Mouse (Mus musculus): ENCODE results near the gene Fam214a. TPM values are rescaled to one million over a fixed set of nuclear protein-coding genes. Genes with fewer than 3 reads are reported as not detected.

Gene Fam214a
- polyA plus RNA-seq, 1 experiment from 2014 or later: 8.9 TPM

DNA sequence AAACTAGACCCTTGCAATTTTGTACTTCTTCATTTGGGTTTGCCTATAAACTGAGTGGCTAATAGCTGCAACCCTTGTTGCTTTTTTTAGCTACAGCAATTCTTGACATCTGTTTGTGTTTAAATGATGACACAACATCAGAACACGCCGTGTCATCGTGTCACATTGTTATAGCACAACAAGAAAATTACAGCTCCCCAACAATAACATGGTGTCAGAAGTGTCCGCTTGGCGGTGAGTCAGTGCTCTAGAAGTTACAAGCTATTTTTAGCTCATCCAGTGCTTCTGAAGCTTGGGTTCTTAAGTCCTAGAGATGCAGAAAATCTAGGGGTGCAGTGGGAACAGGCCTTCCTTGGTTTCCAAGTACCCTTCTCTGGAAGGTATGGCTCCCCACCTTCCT is 578 bp upstream of the Fam214a start:
- peak overlapping the region; percentile 91; the same call in 1 of the 2 replicates for H3K27ac ChIP-seq (ENCODE audit: low read depth)
- ATAC-seq (ENCODE audit: insufficient read depth) (no peak), DNase-seq (peak; percentile 51)
- peak overlapping the region; percentile 74 for H3K9ac ChIP-seq
- H3K9me3 ChIP-seq (ENCODE audit: low read depth, low read length): no peaks in the 10 kb centered on the region
- 36% methylated on average over 5 of the region's 5 CpGs for WGBS
- TF ChIP-seq CTCF (IDR thresholded peaks at IDR 0.05; ENCODE audit: low read depth): no peak
- peak overlapping the region; percentile 90 for H3K4me3 ChIP-seq (ENCODE audit: low read depth, low read length)
- no peaks in the 10 kb centered on the region for H3K27me3 ChIP-seq (ENCODE audit: insufficient read depth, low read length)
- no peaks in the 10 kb centered on the region for H3K36me3 ChIP-seq (ENCODE audit: insufficient read depth)
- peaks cover 4% of the 10 kb centered on the region; the same call in 1 of the 2 replicates for H3K4me1 ChIP-seq (ENCODE audit: insufficient read depth)
- H3K4me2 ChIP-seq: peak overlapping the region; percentile 88

DNA sequence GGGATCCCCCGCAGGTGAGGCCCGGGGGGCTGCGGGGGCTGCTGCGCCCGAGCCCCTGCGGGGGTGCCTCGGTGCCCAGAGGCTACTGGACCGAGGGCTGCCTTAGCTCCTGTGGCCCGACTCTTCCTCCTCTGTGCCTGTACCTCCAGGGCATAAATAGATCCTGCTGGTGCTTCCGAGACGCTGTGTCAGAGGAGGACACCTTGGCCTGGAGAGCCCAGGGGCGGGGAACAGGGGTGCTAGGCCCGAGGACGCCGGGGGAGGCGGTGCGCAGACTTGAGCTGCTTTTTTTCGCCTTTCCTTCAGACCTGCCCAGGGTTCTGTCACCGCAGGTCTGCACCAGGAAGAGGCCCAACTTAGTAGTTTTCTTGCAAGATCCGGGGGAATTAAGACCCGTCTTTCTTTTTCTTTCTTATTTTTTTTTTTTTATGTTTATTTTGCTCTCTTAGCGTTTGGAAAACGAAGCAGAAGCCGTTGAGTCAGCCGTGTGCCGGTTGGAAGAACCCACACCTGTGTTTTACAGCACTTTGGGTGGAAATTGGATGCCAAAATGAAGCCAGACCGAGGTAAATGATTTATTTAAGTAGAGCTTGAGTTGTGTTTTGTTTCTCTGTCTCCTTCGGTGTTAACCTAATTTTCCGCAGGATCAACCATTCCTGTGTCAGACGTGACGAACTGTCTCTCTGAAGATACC is 728 bp downstream of the Fam214a start:
- DNase-seq: peak; percentile 75
- peak overlapping the region; percentile 90 for H3K4me3 ChIP-seq (ENCODE audit: low read depth, low read length)
- H3K4me2 ChIP-seq: peak overlapping the region; percentile 88
- peak; percentile 20; the same call in 1 of the 2 replicates for TF ChIP-seq CTCF (IDR thresholded peaks at IDR 0.05; ENCODE audit: low read depth)
- peak overlapping the region; percentile 74 for H3K9ac ChIP-seq
- H3K27ac ChIP-seq (ENCODE audit: low read depth): peak overlapping the region; percentile 91
- peak; percentile 79 for ATAC-seq (ENCODE audit: insufficient read depth)
- no peaks in the 10 kb centered on the region for H3K36me3 ChIP-seq (ENCODE audit: insufficient read depth)
- H3K9me3 ChIP-seq (ENCODE audit: low read depth, low read length): no peaks in the 10 kb centered on the region
- no peaks in the 10 kb centered on the region for H3K27me3 ChIP-seq (ENCODE audit: insufficient read depth, low read length)
- 4% methylated on average over 31 of the region's 31 CpGs for WGBS
- H3K4me1 ChIP-seq (ENCODE audit: insufficient read depth): peaks cover 4% of the 10 kb centered on the region; the same call in 1 of the 2 replicates

DNA sequence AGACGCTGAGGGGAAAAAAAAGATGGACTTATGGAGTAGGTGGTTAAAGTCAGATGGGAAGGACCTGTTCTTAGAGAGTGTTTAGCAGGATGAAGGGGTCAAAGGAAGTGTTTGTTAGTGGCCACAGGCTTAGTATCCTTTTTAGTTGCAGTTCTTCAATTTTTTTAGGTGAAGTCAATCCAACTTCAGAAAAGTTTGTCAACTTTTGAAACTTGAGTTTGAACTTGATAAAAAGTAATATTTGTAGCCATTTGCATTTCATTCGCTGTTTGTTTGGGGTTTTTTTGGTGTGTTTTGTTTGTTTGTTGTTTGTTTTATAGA is 1.2 kb downstream of the Fam214a start:
- Histone ChIP-seq H3K27ac (ENCODE audit: low read depth) (peak overlapping the region; percentile 91; the same call in 1 of the 2 replicates), H3K4me2 (peak overlapping the region; percentile 88), H3K9me3 (ENCODE audit: low read depth, low read length) (no peaks in the 10 kb centered on the region), H3K4me3 (ENCODE audit: low read depth, low read length) (peak overlapping the region; percentile 90), H3K36me3 (ENCODE audit: insufficient read depth) (no peaks in the 10 kb centered on the region), H3K27me3 (ENCODE audit: insufficient read depth, low read length) (no peaks in the 10 kb centered on the region), H3K9ac (peak overlapping the region; percentile 74; the same call in 1 of the 2 replicates), H3K4me1 (ENCODE audit: insufficient read depth) (peaks cover 4% of the 10 kb centered on the region; the same call in 1 of the 2 replicates)
- ATAC-seq (ENCODE audit: insufficient read depth): no peak
- DNase-seq: no peak
- 43% methylated on average over 2 of the region's 2 CpGs for WGBS
- no peak for TF ChIP-seq CTCF (IDR thresholded peaks at IDR 0.05; ENCODE audit: low read depth)

DNA sequence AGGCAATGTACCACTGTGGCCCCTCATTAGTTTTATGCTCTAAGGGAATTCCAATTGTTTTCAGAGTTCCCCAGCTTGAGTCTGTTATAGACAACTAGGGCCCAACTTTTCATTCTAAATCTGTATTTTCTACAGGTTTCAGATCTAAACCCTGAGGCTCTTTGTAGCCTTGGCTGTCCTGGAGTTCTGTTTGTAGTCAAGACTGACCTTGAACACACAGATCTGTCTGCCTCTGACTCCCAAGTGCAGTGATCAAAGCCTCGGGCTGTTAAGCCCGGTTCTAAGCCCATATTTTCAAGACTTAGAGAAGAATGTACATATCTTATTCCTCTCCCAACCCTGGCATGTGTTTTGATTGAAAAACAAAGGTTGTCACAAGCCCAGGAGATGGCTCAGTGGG is 1.7 kb downstream of the Fam214a start:
- Histone ChIP-seq H3K4me1 (ENCODE audit: insufficient read depth) (peaks cover 4% of the 10 kb centered on the region; the same call in 1 of the 2 replicates), H3K4me2 (peak overlapping the region; percentile 88; the same call in 1 of the 2 replicates), H3K9me3 (ENCODE audit: low read depth, low read length) (no peaks in the 10 kb centered on the region), H3K27ac (ENCODE audit: low read depth) (no peak overlapping the region), H3K27me3 (ENCODE audit: insufficient read depth, low read length) (no peaks in the 10 kb centered on the region), H3K9ac (no peak overlapping the region), H3K36me3 (ENCODE audit: insufficient read depth) (no peaks in the 10 kb centered on the region), H3K4me3 (ENCODE audit: low read depth, low read length) (no peak overlapping the region)
- TF ChIP-seq CTCF (IDR thresholded peaks at IDR 0.05; ENCODE audit: low read depth): no peak
- WGBS: 73% methylated on average over 2 of the region's 2 CpGs
- DNase-seq (no peak), ATAC-seq (ENCODE audit: insufficient read depth) (no peak)

DNA sequence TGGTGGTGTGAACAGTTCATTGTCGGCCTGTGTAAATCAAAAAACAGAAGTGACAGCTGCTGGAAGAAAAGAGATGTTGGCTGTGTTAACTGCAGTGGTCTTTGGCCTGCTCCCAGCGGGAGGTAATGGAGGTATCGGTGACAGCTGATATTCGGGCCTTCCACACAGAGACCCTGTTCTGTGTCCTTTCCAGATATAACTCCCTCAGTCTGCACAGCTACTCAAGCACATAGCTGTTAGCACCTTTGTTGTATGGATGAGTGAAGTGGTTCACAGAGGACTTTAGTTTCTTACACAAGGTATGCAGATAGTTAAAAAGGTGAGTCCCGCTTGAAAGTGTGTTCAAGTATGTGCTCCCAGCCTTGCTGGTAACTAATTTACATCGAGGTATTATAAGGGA is 7.9 kb downstream of the Fam214a start:
- H3K4me2 ChIP-seq: no peak overlapping the region

DNA sequence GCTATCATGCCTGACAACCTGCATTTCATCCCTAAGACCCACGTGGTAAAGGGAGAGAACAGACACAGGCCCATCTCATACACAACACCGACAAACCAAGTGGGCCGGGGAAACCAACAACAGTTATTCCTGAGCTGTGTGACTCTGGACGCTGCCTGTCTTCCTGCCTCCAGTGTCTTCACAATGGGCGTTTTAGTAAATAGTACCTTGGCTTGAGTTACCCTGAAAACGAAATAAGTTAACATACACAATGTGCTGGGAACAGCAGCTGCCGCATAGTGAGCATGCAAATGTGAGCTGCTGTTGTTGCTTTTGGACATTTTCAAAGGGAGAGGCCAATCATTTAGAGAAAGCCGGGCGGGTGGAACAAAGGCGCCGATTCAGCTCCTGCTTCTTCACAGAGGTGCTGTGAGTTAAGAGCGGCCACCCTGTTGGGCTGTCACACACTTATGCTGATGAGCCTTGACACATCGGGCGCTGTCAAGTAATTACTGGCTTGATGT is 8.4 kb downstream of the Fam214a start:
- 28% methylated on average over 14 of the region's 14 CpGs for WGBS

More for the DNA sequence above, 7.9 kb downstream of the Fam214a start:
- WGBS: 65% methylated on average over 6 of the region's 6 CpGs
- Histone ChIP-seq H3K9ac (no peak overlapping the region), H3K9me3 (ENCODE audit: low read depth, low read length) (no peaks in the 10 kb centered on the region), H3K4me3 (ENCODE audit: low read depth, low read length) (no peak overlapping the region), H3K27me3 (ENCODE audit: insufficient read depth, low read length) (no peaks in the 10 kb centered on the region), H3K36me3 (ENCODE audit: insufficient read depth) (no peaks in the 10 kb centered on the region), H3K27ac (ENCODE audit: low read depth) (no peak overlapping the region), H3K4me1 (ENCODE audit: insufficient read depth) (no peaks in the 10 kb centered on the region)
- DNase-seq: no peak
- TF ChIP-seq CTCF (IDR thresholded peaks at IDR 0.05; ENCODE audit: low read depth): no peak
- no peak for ATAC-seq (ENCODE audit: insufficient read depth)

DNA sequence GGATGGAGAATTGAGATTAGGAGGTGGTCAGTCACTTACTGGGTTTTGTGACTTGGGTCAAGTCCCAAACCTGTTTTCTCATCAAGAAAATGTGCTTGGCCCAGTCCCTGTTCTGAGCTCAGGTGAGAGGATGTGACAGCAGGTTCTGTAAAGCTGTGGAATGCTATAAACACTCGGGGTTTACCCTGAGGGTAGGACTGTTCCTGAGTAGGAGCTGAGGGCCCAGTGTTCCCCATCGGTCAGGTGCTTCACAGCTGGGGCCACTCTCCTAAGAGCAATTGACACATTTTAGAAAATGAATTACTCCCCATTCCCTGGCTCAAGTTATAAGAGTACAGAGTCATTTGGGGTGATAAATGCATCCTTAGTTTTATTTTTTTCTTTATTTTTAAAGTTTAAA is 11.3 kb downstream of the Fam214a start:
- TF ChIP-seq CTCF (IDR thresholded peaks at IDR 0.05; ENCODE audit: low read depth): no peak
- ATAC-seq (ENCODE audit: insufficient read depth) (no peak), DNase-seq (no peak)
- Histone ChIP-seq H3K4me1 (ENCODE audit: insufficient read depth) (no peaks in the 10 kb centered on the region), H3K27ac (ENCODE audit: low read depth) (no peak overlapping the region), H3K9me3 (ENCODE audit: low read depth, low read length) (no peaks in the 10 kb centered on the region), H3K4me3 (ENCODE audit: low read depth, low read length) (no peak overlapping the region), H3K36me3 (ENCODE audit: insufficient read depth) (no peaks in the 10 kb centered on the region), H3K4me2 (no peak overlapping the region), H3K9ac (no peak overlapping the region), H3K27me3 (ENCODE audit: insufficient read depth, low read length) (no peaks in the 10 kb centered on the region)
- 54% methylated on average over 2 of the region's 2 CpGs for WGBS

More for the DNA sequence above, 8.4 kb downstream of the Fam214a start:
- Histone ChIP-seq H3K27ac (ENCODE audit: low read depth) (no peak overlapping the region), H3K4me3 (ENCODE audit: low read depth, low read length) (no peak overlapping the region), H3K4me2 (no peak overlapping the region), H3K27me3 (ENCODE audit: insufficient read depth, low read length) (no peaks in the 10 kb centered on the region), H3K9me3 (ENCODE audit: low read depth, low read length) (no peaks in the 10 kb centered on the region), H3K36me3 (ENCODE audit: insufficient read depth) (no peaks in the 10 kb centered on the region), H3K4me1 (ENCODE audit: insufficient read depth) (no peaks in the 10 kb centered on the region), H3K9ac (no peak overlapping the region)
- no peak for TF ChIP-seq CTCF (IDR thresholded peaks at IDR 0.05; ENCODE audit: low read depth)
- DNase-seq: no peak
- no peak for ATAC-seq (ENCODE audit: insufficient read depth)

Data from lung, embryonic 14.5 days (tissue).